Mouse (Mus musculus) midbrain, embryonic 11.5 days (tissue): ENCODE data around the gene Rundc3a. TPM values are rescaled to one million over a fixed set of nuclear protein-coding genes. Genes with fewer than 3 reads are reported as not detected.
A peak's percentile ranks its signal among the peaks of the same experiment; 100 is the strongest.

Source experiments
- ATAC-seq: fragments of 200-750 bp; cut with Nextera tagmentation; 2 replicates; pipeline ENCODE4 v1.8.0; 2017; ENCODE audit warnings: moderate TSS enrichment, moderate library complexity; ENCODE audit not compliant: low FRiP score
- DNase-seq: peaks from one replicate; pipeline ENCODE4 v3.0.0; 2015; ENCODE audit warnings: low spot score; ENCODE audit errors: missing footprints
- H3K27ac ChIP-seq: fragments of 300-500 bp; sonication (generic); 2 replicates; pipeline ENCODE4 v1.5.1; 2014; ENCODE audit warnings: low read depth, low read length
- H3K27me3 ChIP-seq: fragments of 300-500 bp; sonication (generic); 2 replicates; pipeline ENCODE4 v1.6.1; 2014; ENCODE audit warnings: mild to moderate bottlenecking, low read length, moderate library complexity, mixed read lengths; ENCODE audit not compliant: control insufficient read depth, insufficient read depth
- H3K36me3 ChIP-seq: fragments of 300-500 bp; sonication (generic); 2 replicates; pipeline ENCODE4 v1.6.1; 2014; ENCODE audit warnings: mild to moderate bottlenecking, low read length, moderate library complexity, mixed read lengths; ENCODE audit not compliant: control insufficient read depth, insufficient read depth
- H3K4me1 ChIP-seq: fragments of 300-500 bp; sonication (generic); 2 replicates; pipeline ENCODE4 v1.6.1; 2014; ENCODE audit warnings: low read length; ENCODE audit not compliant: control insufficient read depth, insufficient read depth
- H3K4me2 ChIP-seq: fragments of 300-500 bp; sonication (generic); 2 replicates; pipeline ENCODE4 v1.6.1; 2014; ENCODE audit warnings: mild to moderate bottlenecking, moderate library complexity
- H3K4me3 ChIP-seq: fragments of 300-500 bp; sonication (generic); 2 replicates; pipeline ENCODE4 v1.5.1; 2014; ENCODE audit warnings: low read depth, low read length
- H3K9ac ChIP-seq: fragments of 300-500 bp; sonication (generic); 2 replicates; pipeline ENCODE4 v1.6.1; 2014; ENCODE audit warnings: low read length
- H3K9me3 ChIP-seq: fragments of 300-500 bp; sonication (generic); 2 replicates; pipeline ENCODE4 v1.6.1; 2016; ENCODE audit warnings: low read length; ENCODE audit not compliant: control insufficient read depth
- WGBS: fragments of 180-500 bp; shearing (Covaris S2); extraction: QIAGEN DNeasy Blood & Tissue Kit; methylation state at CpG from one replicate; pipeline ENCODE4 v1.1.7; 2014; 5-methylcytosine and 5-hydroxymethylcytosine counted together
- polyA plus RNA-seq: library from polyadenylated mRNA; unstranded; fragments of >200 nt; fragmentation: Nextera tagmentation; extraction: Ambion mirVana; gene quantifications from 2 replicates; pipeline ENCODE4 v1.2.1, GENCODE M21; 2014

Rundc3a gene
- polyA plus RNA-seq, result 42.0 and 43.0 TPM in 2 replicates

DNA sequence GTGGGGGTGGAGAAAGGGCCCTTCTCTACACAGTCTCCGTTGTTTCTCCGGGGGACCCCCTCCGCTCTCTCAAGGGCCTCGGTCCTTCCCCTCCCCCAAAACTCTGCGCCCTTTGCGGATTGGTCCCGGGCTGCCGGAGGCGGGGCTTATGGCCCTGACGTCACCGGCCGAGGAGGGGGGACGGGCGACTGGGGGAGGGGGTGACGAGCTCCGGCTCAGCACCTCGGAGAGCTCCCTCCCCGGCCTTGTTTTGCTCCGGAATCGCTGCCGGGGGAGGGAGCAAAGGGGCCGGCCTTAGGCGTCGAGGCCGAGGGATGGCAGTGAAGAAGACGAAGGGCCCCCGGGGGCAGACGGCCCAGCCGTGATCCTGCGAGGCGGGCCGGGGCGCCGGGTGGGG, at the start of gene Rundc3a:
Gene Rundc3a (plus strand): TSS at position 166 of the 397 bp plus-strand sequence.
- DNase-seq (peak; percentile 100), ATAC-seq (peak; percentile 90)
- Histone ChIP-seq H3K9ac (peak within 1 kb of the TSS; percentile 69), H3K27ac (peak within 1 kb of the TSS; percentile 78), H3K27me3 (no peaks in the 10 kb centered on the region; the same call in 1 of the 2 replicates), H3K9me3 (no peaks in the 10 kb centered on the region), H3K4me1 (peaks cover 28% of the 10 kb centered on the region), H3K4me2 (peak within 1 kb of the TSS; percentile 74), H3K4me3 (peak within 1 kb of the TSS; percentile 59), H3K36me3 (no peaks in the 10 kb centered on the region)
- 2% methylated on average over 17 of the region's 34 CpGs for WGBS

DNA sequence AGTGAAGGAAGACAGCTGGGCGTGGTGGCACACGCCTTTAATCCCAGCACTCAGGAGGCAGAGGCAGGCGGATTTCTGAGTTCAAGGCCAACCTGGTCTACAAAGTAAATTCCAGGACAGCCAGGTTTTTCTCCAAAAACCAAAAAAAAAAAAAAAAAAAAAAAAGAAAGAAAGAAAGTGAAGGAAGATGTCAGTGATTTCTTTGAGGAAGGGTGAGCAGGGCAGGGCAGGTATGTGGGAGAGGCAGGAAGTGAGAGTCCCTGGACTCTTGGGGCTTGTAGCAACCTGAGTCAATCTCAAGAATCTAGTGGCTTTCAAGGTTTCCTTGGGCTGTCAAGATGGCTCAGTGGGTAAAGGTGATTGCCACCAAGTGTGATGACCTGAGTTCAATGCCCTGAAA, 48.7 kb upstream of the Rundc3a start:
- H3K27me3 ChIP-seq, result no peaks in the 10 kb centered on the region
- no peak for DNase-seq
- WGBS, result 95% methylated on average over 3 of the region's 3 CpGs
- H3K36me3 ChIP-seq, result no peaks in the 10 kb centered on the region
- no peak for ATAC-seq
- H3K27ac ChIP-seq, result no peak overlapping the region
- no peaks in the 10 kb centered on the region for H3K9me3 ChIP-seq
- H3K4me3 ChIP-seq, result no peak overlapping the region
- no peak overlapping the region for H3K4me2 ChIP-seq
- H3K9ac ChIP-seq, result no peak overlapping the region
- no peaks in the 10 kb centered on the region for H3K4me1 ChIP-seq

GRCm38 (mm10) chr11:102346926-102347325, 46.3 kb upstream of the Rundc3a start:
- H3K9ac ChIP-seq, result no peak overlapping the region
- no peak overlapping the region for H3K4me2 ChIP-seq
- DNase-seq, result no peak
- no peaks in the 10 kb centered on the region for H3K4me1 ChIP-seq
- H3K27me3 ChIP-seq, result no peaks in the 10 kb centered on the region
- no peak overlapping the region for H3K4me3 ChIP-seq
- WGBS, result 66% methylated on average over 5 of the region's 5 CpGs
- no peaks in the 10 kb centered on the region for H3K9me3 ChIP-seq
- ATAC-seq, result no peak
- H3K36me3 ChIP-seq, result no peaks in the 10 kb centered on the region
- H3K27ac ChIP-seq, result no peak overlapping the region

DNA sequence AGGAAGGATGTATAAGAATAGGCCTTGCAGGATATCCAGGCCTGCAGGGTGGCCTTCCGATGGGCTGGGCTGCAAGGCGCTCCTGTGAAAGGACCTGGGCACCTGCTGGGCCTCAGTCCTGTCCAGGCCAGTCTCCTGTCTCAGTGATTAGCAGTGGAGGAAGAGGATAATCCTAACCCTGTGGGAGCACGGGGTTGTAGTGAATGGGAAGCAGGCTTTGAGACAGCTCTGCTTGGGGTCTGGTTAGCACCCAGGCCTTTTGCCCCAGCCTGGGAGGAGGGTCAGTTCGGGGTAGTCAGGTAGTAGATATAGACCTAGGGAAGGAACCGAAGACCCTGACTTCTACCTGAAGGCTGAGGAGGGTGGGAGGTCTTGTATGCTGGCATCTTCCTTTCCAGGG, 45.5 kb upstream of the Rundc3a start:
- no peak overlapping the region for H3K4me3 ChIP-seq
- H3K9ac ChIP-seq, result no peak overlapping the region
- DNase-seq (no peak), ATAC-seq (no peak)
- no peaks in the 10 kb centered on the region for H3K4me1 ChIP-seq
- H3K27ac ChIP-seq, result no peak overlapping the region
- no peaks in the 10 kb centered on the region for H3K27me3 ChIP-seq
- 60% methylated on average over 5 of the region's 5 CpGs for WGBS
- H3K9me3 ChIP-seq, result no peaks in the 10 kb centered on the region
- no peak overlapping the region for H3K4me2 ChIP-seq
- H3K36me3 ChIP-seq, result no peaks in the 10 kb centered on the region

GRCm38 (mm10) chr11:102348101-102348585, 45.1 kb upstream of the Rundc3a start:
- ATAC-seq (no peak), DNase-seq (no peak)
- Histone ChIP-seq H3K27me3 (no peaks in the 10 kb centered on the region), H3K4me3 (no peak overlapping the region), H3K4me1 (no peaks in the 10 kb centered on the region), H3K27ac (no peak overlapping the region), H3K36me3 (no peaks in the 10 kb centered on the region), H3K9ac (no peak overlapping the region), H3K4me2 (no peak overlapping the region), H3K9me3 (no peaks in the 10 kb centered on the region)
- 87% methylated on average over 7 of the region's 7 CpGs for WGBS

- H3K9me3 ChIP-seq, result no peaks in the 10 kb centered on the region
- no peak overlapping the region for H3K27ac ChIP-seq
- no peak overlapping the region for H3K4me2 ChIP-seq
- no peak overlapping the region for H3K9ac ChIP-seq
- WGBS, result 86% methylated on average over 11 of the region's 11 CpGs
- no peak for ATAC-seq
- DNase-seq, result no peak
- H3K36me3 ChIP-seq, result no peaks in the 10 kb centered on the region
- no peaks in the 10 kb centered on the region for H3K4me1 ChIP-seq
- H3K4me3 ChIP-seq, result no peak overlapping the region
- H3K27me3 ChIP-seq, result no peaks in the 10 kb centered on the region
Observed at GRCm38 (mm10) chr11:102348771-102349170, 44.4 kb upstream of the Rundc3a start.

GRCm38 (mm10) chr11:102349189-102349954, 43.8 kb upstream of the Rundc3a start:
- DNase-seq, result no peak
- H3K9ac ChIP-seq, result no peak overlapping the region
- H3K27me3 ChIP-seq, result no peaks in the 10 kb centered on the region
- no peak overlapping the region for H3K4me2 ChIP-seq
- ATAC-seq, result no peak
- H3K27ac ChIP-seq, result no peak overlapping the region
- H3K9me3 ChIP-seq, result no peaks in the 10 kb centered on the region
- H3K36me3 ChIP-seq, result no peaks in the 10 kb centered on the region
- H3K4me3 ChIP-seq, result no peak overlapping the region
- H3K4me1 ChIP-seq, result no peaks in the 10 kb centered on the region
- WGBS, result 86% methylated on average over 3 of the region's 3 CpGs

- H3K4me1 ChIP-seq, result no peaks in the 10 kb centered on the region
- no peak overlapping the region for H3K4me2 ChIP-seq
- no peak overlapping the region for H3K4me3 ChIP-seq
- H3K9ac ChIP-seq, result no peak overlapping the region
- H3K9me3 ChIP-seq, result no peaks in the 10 kb centered on the region
- no peak for DNase-seq
- H3K36me3 ChIP-seq, result no peaks in the 10 kb centered on the region
- H3K27ac ChIP-seq, result no peak overlapping the region
- WGBS, result 82% methylated on average over 4 of the region's 4 CpGs
- no peak for ATAC-seq
- H3K27me3 ChIP-seq, result no peaks in the 10 kb centered on the region
Observed at GRCm38 (mm10) chr11:102350416-102350815, 42.8 kb upstream of the Rundc3a start.

- 89% methylated on average over 17 of the region's 17 CpGs for WGBS
- H3K4me3 ChIP-seq, result no peak overlapping the region
- H3K9me3 ChIP-seq, result no peaks in the 10 kb centered on the region
- no peak overlapping the region for H3K27ac ChIP-seq
- no peak overlapping the region for H3K9ac ChIP-seq
- H3K4me2 ChIP-seq, result no peak overlapping the region
- no peak for ATAC-seq
- no peaks in the 10 kb centered on the region for H3K4me1 ChIP-seq
- DNase-seq, result no peak
- no peaks in the 10 kb centered on the region for H3K27me3 ChIP-seq
- H3K36me3 ChIP-seq, result no peaks in the 10 kb centered on the region
Observed at GRCm38 (mm10) chr11:102350981-102351523, 42.2 kb upstream of the Rundc3a start.
